Mouse (Mus musculus): ENCODE data around the gene Grik3.

Grik3 gene

GRCm38 (mm10) chr4:125492122-125492505 is 1.6 kb downstream of the Grik3 start:
- no peak for DNase-seq (ENCODE audit: low spot score)

GRCm38 (mm10) chr4:125492706-125493105 is 2.2 kb downstream of the Grik3 start:
- no peak for DNase-seq (ENCODE audit: low spot score)

- no peak for DNase-seq (ENCODE audit: low spot score)
Observed at GRCm38 (mm10) chr4:125493124-125493523, 2.6 kb downstream of the Grik3 start.

- no peak for DNase-seq (ENCODE audit: low spot score)
Observed at GRCm38 (mm10) chr4:125495477-125495876, 5.0 kb downstream of the Grik3 start.

GRCm38 (mm10) chr4:125497001-125497400 is 6.5 kb downstream of the Grik3 start:
- no peak for DNase-seq (ENCODE audit: low spot score)

GRCm38 (mm10) chr4:125497471-125497870 is 7.0 kb downstream of the Grik3 start:
- DNase-seq (ENCODE audit: low spot score) = no peak

- no peak for DNase-seq (ENCODE audit: low spot score)
Observed at GRCm38 (mm10) chr4:125498866-125499265, 8.4 kb downstream of the Grik3 start.

- DNase-seq (ENCODE audit: low spot score) = peak; percentile 83
Observed at GRCm38 (mm10) chr4:125502861-125503260, 12.4 kb downstream of the Grik3 start.

- DNase-seq (ENCODE audit: low spot score) = no peak
Observed at GRCm38 (mm10) chr4:125512434-125512833, 21.9 kb downstream of the Grik3 start.

GRCm38 (mm10) chr4:125515646-125516045 is 25.1 kb downstream of the Grik3 start:
- DNase-seq (ENCODE audit: low spot score) = no peak

GRCm38 (mm10) chr4:125516612-125517011 is 26.1 kb downstream of the Grik3 start:
- DNase-seq (ENCODE audit: low spot score) = no peak

- DNase-seq (ENCODE audit: low spot score) = no peak
Observed at GRCm38 (mm10) chr4:125518861-125519260, 28.4 kb downstream of the Grik3 start.

GRCm38 (mm10) chr4:125522931-125523330 is 32.4 kb downstream of the Grik3 start:
- no peak for DNase-seq (ENCODE audit: low spot score)

GRCm38 (mm10) chr4:125525266-125525665 is 34.8 kb downstream of the Grik3 start:
- DNase-seq (ENCODE audit: low spot score) = no peak

GRCm38 (mm10) chr4:125526425-125526824 is 35.9 kb downstream of the Grik3 start:
- no peak for DNase-seq (ENCODE audit: low spot score)

- no peak for DNase-seq (ENCODE audit: low spot score)
Observed at GRCm38 (mm10) chr4:125533965-125534364, 43.5 kb downstream of the Grik3 start.

- DNase-seq (ENCODE audit: low spot score) = no peak
Observed at GRCm38 (mm10) chr4:125534449-125534848, 43.9 kb downstream of the Grik3 start.

- DNase-seq (ENCODE audit: low spot score) = no peak
Observed at GRCm38 (mm10) chr4:125534991-125535401, 44.5 kb downstream of the Grik3 start.

- DNase-seq (ENCODE audit: low spot score) = no peak
Observed at GRCm38 (mm10) chr4:125535465-125535864, 45.0 kb downstream of the Grik3 start.

GRCm38 (mm10) chr4:125535977-125536376 is 45.5 kb downstream of the Grik3 start:
- no peak for DNase-seq (ENCODE audit: low spot score)

GRCm38 (mm10) chr4:125538301-125538965 is 47.9 kb downstream of the Grik3 start:
- no peak for DNase-seq (ENCODE audit: low spot score)

GRCm38 (mm10) chr4:125539617-125540016 is 49.1 kb downstream of the Grik3 start:
- no peak for DNase-seq (ENCODE audit: low spot score)

- no peak for DNase-seq (ENCODE audit: low spot score)
Observed at GRCm38 (mm10) chr4:125543171-125543570, 52.7 kb downstream of the Grik3 start.
